Mouse (Mus musculus): ENCODE measurements at regions not wholly inside any gene's neighbourhood (a gene's known extent, or its start where the extent isn't known, plus 50 kb on each side); places are given as distances from the start of the nearest gene placed in this dataset.

DNA sequence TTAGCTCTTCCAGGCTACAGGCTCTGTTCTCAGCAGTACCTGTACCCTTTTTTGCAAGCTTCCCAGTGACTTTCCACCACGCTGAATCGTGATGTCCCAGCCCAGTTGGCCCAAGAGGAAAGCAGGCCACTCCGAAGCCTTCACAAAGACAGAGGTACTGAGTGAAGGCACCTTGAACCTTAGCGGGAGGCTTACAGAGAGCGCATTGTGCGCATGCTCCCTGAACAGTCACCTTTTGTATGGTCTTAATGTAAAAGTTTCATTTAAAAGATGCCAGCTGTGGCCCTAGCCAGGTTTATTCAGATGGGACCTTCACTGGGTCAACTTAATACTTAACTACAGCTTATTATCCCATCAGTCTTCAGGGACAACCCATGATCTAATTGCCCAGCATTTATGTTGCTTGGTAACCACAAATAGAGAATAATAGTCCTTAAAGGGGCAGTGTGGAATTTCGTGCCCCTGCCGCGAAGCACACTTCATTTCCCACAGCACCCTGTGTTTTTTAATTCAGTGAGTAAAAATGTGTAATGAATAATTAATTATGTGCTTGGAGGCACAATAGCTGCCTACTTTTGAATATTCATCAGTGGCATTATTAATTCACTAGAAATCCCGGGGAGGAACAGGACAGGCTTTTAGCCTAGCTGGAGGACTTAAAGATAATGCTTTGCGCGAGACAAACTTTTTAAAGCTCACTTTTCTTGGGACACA is 111.3 kb upstream of the Vrk1 start:
- Histone ChIP-seq H3K4me2 (replicated peaks) (no peak overlapping the region), H3K27me3 (replicated peaks) (no peaks in the 10 kb centered on the region)

GRCm38 (mm10) chr12:105899294-105899909 is 110.6 kb upstream of the Vrk1 start:
- no peak overlapping the region for H3K4me2 ChIP-seq (replicated peaks)
- no peak overlapping the region for H3K4me3 ChIP-seq (replicated peaks)
- WGBS, result 64% methylated on average over 9 of the region's 9 CpGs
- no peaks in the 10 kb centered on the region for H3K4me1 ChIP-seq (replicated peaks)
- no peaks in the 10 kb centered on the region for H3K27me3 ChIP-seq (replicated peaks)
- H3K9me3 ChIP-seq, result peaks cover 4% of the 10 kb centered on the region; the same call in 1 of the 2 replicates
- no peak for ATAC-seq
- H3K36me3 ChIP-seq, result no peaks in the 10 kb centered on the region
- no peak overlapping the region for H3K9ac ChIP-seq
- no peak overlapping the region for H3K27ac ChIP-seq

More for the DNA sequence above, 111.3 kb upstream of the Vrk1 start:
- Histone ChIP-seq H3K9ac (no peak overlapping the region), H3K4me1 (replicated peaks) (no peaks in the 10 kb centered on the region), H3K27ac (no peak overlapping the region), H3K4me3 (replicated peaks) (no peak overlapping the region), H3K36me3 (no peaks in the 10 kb centered on the region), H3K9me3 (peaks cover 4% of the 10 kb centered on the region; the same call in 1 of the 2 replicates)
- 91% methylated on average over 12 of the region's 12 CpGs for WGBS
- no peak for ATAC-seq

GRCm38 (mm10) chr12:105900479-105900878 is 109.5 kb upstream of the Vrk1 start:
- H3K27me3 ChIP-seq (replicated peaks), result no peaks in the 10 kb centered on the region
- H3K4me2 ChIP-seq (replicated peaks), result no peak overlapping the region
- no peak overlapping the region for H3K4me3 ChIP-seq (replicated peaks)
- H3K9me3 ChIP-seq, result peaks cover 2% of the 10 kb centered on the region; the same call in 1 of the 2 replicates
- H3K4me1 ChIP-seq (replicated peaks), result no peaks in the 10 kb centered on the region
- no peak for ATAC-seq
- H3K27ac ChIP-seq, result no peak overlapping the region
- no peaks in the 10 kb centered on the region for H3K36me3 ChIP-seq
- WGBS, result 90% methylated on average over 6 of the region's 6 CpGs
- H3K9ac ChIP-seq, result no peak overlapping the region

DNA sequence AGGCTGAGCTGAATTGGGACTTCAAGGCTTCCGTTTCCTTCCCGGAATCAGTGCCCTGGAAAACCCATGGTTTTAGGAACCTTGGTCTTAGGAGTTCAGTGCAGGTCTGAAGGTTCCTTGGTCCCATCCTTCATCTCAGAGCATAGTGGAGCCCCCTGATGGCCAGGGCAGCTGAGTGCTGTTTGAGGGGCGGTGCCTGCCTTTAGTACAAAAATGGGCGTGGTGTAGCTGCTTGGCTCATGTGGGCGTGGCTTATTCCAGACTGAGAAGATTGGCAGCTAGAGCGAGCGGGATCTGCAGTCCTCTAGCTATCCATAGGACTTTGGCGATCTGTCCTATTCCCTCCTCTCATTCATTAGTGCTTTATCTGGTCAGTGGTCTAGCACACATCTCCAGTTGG is 107.0 kb upstream of the Vrk1 start:
- Histone ChIP-seq H3K4me2 (replicated peaks) (no peak overlapping the region), H3K9me3 (no peaks in the 10 kb centered on the region), H3K9ac (no peak overlapping the region), H3K4me3 (replicated peaks) (no peak overlapping the region), H3K27me3 (replicated peaks) (no peaks in the 10 kb centered on the region), H3K27ac (no peak overlapping the region), H3K36me3 (no peaks in the 10 kb centered on the region), H3K4me1 (replicated peaks) (no peaks in the 10 kb centered on the region)
- no peak for ATAC-seq
- whole genome bisulfite sequencing, result 53% methylated on average over 8 of the region's 8 CpGs

DNA sequence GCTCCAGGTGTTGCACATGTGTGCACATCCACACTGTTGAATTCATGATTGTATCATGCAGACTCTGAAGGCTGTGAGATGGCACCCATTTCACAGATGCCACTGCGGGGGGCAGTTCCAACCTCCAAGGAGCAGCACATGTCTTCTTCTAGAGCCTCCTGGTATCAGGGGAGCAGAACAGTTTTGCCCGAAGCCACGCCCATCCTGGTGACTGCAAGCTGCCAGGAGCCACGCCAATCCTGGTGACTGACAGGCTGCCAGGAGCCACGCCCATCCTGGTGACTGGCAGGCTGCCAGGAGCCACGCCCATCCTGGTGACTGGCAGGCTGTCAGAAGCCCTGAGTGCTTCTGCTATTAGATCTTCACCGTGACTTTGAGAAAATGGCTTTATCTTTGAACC is 103.4 kb upstream of the Vrk1 start:
- no peaks in the 10 kb centered on the region for H3K9me3 ChIP-seq
- ATAC-seq, result peak; percentile 60; the same call in 1 of the 2 replicates
- H3K4me1 ChIP-seq (replicated peaks), result no peaks in the 10 kb centered on the region
- H3K36me3 ChIP-seq, result no peaks in the 10 kb centered on the region
- no peak overlapping the region for H3K4me3 ChIP-seq (replicated peaks)
- no peak overlapping the region for H3K27ac ChIP-seq
- 19% methylated on average over 7 of the region's 7 CpGs for WGBS
- no peaks in the 10 kb centered on the region for H3K27me3 ChIP-seq (replicated peaks)
- H3K4me2 ChIP-seq (replicated peaks), result no peak overlapping the region
- H3K9ac ChIP-seq, result no peak overlapping the region

DNA sequence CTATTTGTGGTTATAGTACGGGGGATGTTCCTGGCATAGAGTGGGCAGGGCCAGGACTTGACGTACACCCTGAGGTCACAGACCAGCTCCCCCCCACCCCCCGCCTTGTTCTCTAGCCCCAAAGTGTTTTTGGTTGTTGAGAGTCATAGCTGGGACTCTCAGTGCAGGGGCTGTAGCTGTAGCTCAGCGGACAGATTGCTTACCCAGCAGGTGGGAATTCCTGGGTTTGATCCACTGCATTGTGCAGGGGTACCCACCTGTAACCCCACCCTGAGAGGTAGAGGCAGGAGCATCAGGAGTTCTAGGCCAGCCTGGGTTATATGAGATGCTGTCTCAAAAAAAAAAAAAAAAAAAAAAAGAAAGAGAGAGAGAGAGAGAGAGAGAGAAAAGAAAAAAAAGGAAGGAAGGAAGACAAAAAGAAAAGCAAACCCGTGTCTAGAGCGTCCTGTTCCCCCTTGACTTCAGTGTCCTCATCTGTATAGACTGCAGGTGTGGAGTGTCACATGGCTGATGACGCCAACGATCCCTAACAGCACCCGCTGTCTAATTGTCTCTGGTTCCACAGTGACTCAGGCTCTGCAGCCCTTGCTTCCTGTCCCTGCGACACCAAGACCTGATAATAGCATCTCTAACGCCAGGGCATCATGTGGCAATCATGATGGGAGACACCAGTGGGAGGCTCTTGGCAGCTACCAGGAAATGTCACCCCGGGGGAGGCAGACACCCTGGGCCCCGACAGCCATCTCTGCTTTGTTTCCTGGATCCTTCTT is 102.0 kb upstream of the Vrk1 start:
- no peak overlapping the region for H3K27ac ChIP-seq
- no peaks in the 10 kb centered on the region for H3K27me3 ChIP-seq (replicated peaks)
- no peaks in the 10 kb centered on the region for H3K36me3 ChIP-seq
- H3K4me3 ChIP-seq (replicated peaks), result no peak overlapping the region
- no peak for ATAC-seq
- no peak overlapping the region for H3K9ac ChIP-seq
- H3K4me2 ChIP-seq (replicated peaks), result no peak overlapping the region
- WGBS, result 61% methylated on average over 13 of the region's 13 CpGs
- no peaks in the 10 kb centered on the region for H3K4me1 ChIP-seq (replicated peaks)
- no peaks in the 10 kb centered on the region for H3K9me3 ChIP-seq

DNA sequence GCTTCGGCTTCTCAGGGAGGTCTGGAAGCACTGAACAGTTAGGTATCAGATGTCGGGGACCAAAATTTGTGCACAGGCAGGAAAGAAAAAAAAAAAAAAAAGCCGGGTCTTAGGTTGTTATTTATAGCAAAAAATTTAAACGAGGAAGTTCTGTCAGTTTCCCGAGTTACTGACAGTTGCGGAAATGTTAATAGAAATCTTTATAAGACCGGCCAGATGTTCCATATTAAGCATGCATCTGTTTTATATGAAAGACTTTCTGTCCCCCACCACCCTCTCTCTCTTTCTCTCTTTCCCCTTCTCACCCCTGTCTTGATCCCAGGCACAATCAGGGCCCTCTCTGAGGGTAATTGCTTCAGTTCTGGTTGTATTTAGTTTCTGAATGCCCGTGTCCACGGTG is 98.5 kb upstream of the Vrk1 start:
- Histone ChIP-seq H3K9ac (no peak overlapping the region), H3K9me3 (no peaks in the 10 kb centered on the region), H3K4me2 (replicated peaks) (no peak overlapping the region), H3K36me3 (no peaks in the 10 kb centered on the region), H3K27me3 (replicated peaks) (no peaks in the 10 kb centered on the region), H3K4me3 (replicated peaks) (no peak overlapping the region), H3K4me1 (replicated peaks) (no peaks in the 10 kb centered on the region), H3K27ac (no peak overlapping the region)
- WGBS, result 68% methylated on average over 9 of the region's 9 CpGs
- ATAC-seq, result no peak

- 86% methylated on average over 10 of the region's 10 CpGs for WGBS
- no peak overlapping the region for H3K9ac ChIP-seq
- no peak overlapping the region for H3K4me3 ChIP-seq (replicated peaks)
- no peak overlapping the region for H3K4me2 ChIP-seq (replicated peaks)
- H3K27me3 ChIP-seq (replicated peaks), result no peaks in the 10 kb centered on the region
- no peak overlapping the region for H3K27ac ChIP-seq
- no peaks in the 10 kb centered on the region for H3K9me3 ChIP-seq
- no peaks in the 10 kb centered on the region for H3K4me1 ChIP-seq (replicated peaks)
- no peak for ATAC-seq
- no peaks in the 10 kb centered on the region for H3K36me3 ChIP-seq
Observed at GRCm38 (mm10) chr12:105917388-105917963, 92.6 kb upstream of the Vrk1 start.

- peak; percentile 93 for ATAC-seq
- H3K27ac ChIP-seq, result no peak overlapping the region
- no peaks in the 10 kb centered on the region for H3K4me1 ChIP-seq (replicated peaks)
- no peak overlapping the region for H3K4me2 ChIP-seq (replicated peaks)
- H3K27me3 ChIP-seq (replicated peaks), result no peaks in the 10 kb centered on the region
- no peak overlapping the region for H3K9ac ChIP-seq
- H3K9me3 ChIP-seq, result no peaks in the 10 kb centered on the region
- no peak overlapping the region for H3K4me3 ChIP-seq (replicated peaks)
- 50% methylated on average over 12 of the region's 12 CpGs for WGBS
- H3K36me3 ChIP-seq, result no peaks in the 10 kb centered on the region
Observed at GRCm38 (mm10) chr12:105918775-105919174, 91.3 kb upstream of the Vrk1 start.

DNA sequence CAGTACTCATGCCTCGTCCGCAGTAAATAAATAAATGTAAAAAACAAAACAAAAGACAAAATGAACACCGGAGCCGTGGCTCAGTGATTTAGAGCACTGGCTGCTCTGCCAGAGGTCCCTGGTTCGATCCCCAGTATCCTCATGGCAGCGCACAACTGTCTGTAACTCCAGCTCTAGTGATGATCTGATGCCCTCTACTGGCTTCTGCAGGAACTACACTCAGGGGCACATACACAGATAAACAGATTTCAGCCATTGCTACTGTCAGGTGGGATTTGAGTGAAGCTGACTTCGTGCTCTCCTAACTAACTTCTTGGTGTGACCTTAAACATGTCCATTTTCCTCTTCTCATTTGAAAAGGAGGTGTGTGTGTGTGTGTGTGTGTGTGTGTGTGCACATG is 82.8 kb upstream of the Vrk1 start:
- Histone ChIP-seq H3K9ac (no peak overlapping the region), H3K27ac (no peak overlapping the region), H3K27me3 (replicated peaks) (no peaks in the 10 kb centered on the region), H3K9me3 (no peaks in the 10 kb centered on the region), H3K36me3 (no peaks in the 10 kb centered on the region), H3K4me1 (replicated peaks) (no peaks in the 10 kb centered on the region), H3K4me2 (replicated peaks) (no peak overlapping the region), H3K4me3 (replicated peaks) (no peak overlapping the region)
- 93% methylated on average over 7 of the region's 7 CpGs for WGBS
- no peak for ATAC-seq

DNA sequence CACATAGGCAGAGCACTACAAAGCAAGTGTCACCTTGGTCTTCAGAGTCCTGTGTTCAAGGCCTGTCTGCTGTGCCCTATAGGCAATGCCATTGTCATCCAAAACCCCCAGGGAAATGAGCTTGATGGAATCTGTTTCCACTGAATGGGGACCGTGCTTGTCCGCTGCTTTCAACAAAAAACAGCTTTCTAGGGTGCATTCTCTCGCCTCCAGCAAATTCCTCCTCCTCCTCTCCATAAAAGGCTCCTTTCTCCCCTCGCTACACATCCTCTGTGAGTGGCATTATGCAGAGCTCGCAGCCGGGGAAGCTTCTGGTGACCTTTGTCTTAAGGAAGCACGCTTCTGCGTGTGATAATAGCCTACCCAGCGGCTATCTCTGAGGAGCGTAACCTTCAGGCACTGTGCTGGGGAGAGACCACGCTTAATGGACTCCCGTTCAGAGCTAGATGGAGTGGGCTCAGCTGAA is 80.5 kb upstream of the Vrk1 start:
- H3K9me3 ChIP-seq, result no peaks in the 10 kb centered on the region
- H3K36me3 ChIP-seq, result no peaks in the 10 kb centered on the region
- H3K27ac ChIP-seq, result no peak overlapping the region
- no peak overlapping the region for H3K9ac ChIP-seq
- no peaks in the 10 kb centered on the region for H3K27me3 ChIP-seq (replicated peaks)
- no peak overlapping the region for H3K4me3 ChIP-seq (replicated peaks)
- WGBS, result 42% methylated on average over 12 of the region's 12 CpGs
- no peaks in the 10 kb centered on the region for H3K4me1 ChIP-seq (replicated peaks)
- no peak for ATAC-seq
- no peak overlapping the region for H3K4me2 ChIP-seq (replicated peaks)

GRCm38 (mm10) chr12:105935441-105935880 is 74.6 kb upstream of the Vrk1 start:
- Histone ChIP-seq H3K4me2 (replicated peaks) (peak overlapping the region; percentile 54), H3K36me3 (no peaks in the 10 kb centered on the region), H3K4me3 (replicated peaks) (peak overlapping the region; percentile 18), H3K27me3 (replicated peaks) (no peaks in the 10 kb centered on the region), H3K27ac (no peak overlapping the region), H3K4me1 (replicated peaks) (0 out of 2 replicates have a peak, but pooled peaks cover 4% of the 10 kb centered on the region), H3K9me3 (no peaks in the 10 kb centered on the region), H3K9ac (no peak overlapping the region)
- 5% methylated on average over 18 of the region's 22 CpGs for WGBS
- ATAC-seq, result no peak; the same call in 1 of the 2 replicates
